Mouse (Mus musculus): ENCODE measurements around the gene Ltf. TPM values are rescaled to one million over a fixed set of nuclear protein-coding genes. Genes with fewer than 3 reads are reported as not detected.

Gene Ltf
- total RNA-seq (2015) (147 and 161 TPM in 2 replicates), total RNA-seq (2017) (168 and 196 TPM in 2 replicates)

GRCm38 (mm10) chr9:111019022-111019421, at the start of gene Ltf:
Gene Ltf, plus strand, starts transcription at chr9:111019271.
- peak; percentile 62 for ATAC-seq (replicated peaks; ENCODE audit: poor library complexity)

DNA sequence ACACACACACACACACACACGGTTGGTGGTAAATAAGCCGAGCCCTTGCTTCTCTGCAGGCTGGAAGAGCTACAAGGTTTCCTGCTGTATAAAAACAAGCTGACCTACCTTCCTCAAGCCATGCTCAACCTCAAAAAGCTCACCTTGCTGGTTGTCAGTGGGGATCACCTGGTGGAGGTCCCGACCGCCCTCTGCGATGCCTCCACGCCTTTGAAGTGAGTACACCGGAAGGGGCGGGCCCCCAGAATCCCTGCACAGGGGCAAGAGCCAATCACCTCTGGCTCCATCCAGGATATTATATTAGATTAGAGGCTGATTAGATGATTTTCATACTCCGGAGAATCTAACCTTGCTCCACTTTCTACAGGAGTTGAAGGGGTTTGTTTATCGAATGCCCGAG, 39.7 kb upstream of the Ltf start:
- ATAC-seq (replicated peaks; ENCODE audit: poor library complexity), result no peak

DNA sequence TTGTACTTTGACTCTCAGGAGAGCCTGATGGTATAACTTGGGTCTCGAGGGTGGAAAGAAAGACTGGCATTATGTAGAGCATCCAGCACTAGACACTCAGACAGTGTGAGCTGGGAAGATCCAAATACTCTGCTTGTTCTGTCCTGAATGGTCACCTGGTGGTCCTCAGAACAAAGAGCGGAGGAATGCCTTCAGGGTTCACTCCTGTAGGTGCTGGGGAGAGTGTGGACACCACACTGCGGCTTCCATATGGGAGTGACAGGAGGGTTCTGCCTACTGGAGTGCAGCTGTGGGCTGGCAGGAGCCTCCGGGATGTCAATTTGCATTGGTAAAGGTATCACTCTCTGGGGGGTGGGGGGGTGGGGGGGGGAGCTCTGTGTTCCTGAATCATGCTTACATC, 36.7 kb upstream of the Ltf start:
- ATAC-seq (replicated peaks; ENCODE audit: poor library complexity), result no peak

DNA sequence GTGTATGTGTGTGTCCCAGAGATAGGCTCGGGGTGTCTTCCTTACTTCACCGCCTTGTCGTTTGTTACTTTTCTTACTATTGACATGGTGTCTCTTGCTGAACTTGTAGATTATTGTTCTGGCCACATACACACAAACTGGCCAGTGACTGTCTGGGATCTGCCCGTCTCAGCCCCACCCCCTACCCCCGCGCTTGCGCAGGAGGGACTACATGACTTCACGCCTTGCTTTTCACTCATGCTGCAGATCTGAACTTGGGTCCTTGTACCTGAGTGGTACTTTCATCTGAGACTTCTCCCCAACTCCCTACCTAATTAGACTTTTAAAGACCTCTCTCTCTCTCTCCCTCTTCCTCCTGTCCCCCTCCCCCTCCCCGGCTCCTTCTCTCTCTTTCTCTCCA, 35.0 kb upstream of the Ltf start:
- ATAC-seq (replicated peaks; ENCODE audit: poor library complexity), result no peak

GRCm38 (mm10) chr9:110985541-110985940, 33.5 kb upstream of the Ltf start:
- no peak for ATAC-seq (replicated peaks; ENCODE audit: poor library complexity)

DNA sequence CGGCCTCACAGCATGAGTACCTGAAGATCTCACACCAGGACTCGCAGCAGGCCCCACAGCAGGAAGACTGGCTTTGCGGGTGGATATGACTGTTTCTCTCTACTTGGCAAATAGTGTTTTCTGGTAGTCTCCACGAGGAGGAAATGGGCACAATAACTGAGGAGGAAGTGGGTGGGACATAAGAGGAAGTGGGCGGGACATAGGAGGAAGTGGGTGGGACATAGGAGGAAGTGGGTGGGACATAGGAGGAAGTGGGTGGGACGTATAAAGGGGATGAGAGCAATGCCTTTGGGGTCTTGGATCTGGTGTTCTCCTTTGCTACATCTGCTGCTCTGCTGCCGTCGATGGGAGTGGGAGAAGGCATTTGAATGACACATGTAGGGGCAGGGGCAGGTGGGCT, 33.1 kb upstream of the Ltf start:
- 0 out of 2 replicates have a peak, but pooled peaks have one; percentile 17 for ATAC-seq (replicated peaks; ENCODE audit: poor library complexity)

DNA sequence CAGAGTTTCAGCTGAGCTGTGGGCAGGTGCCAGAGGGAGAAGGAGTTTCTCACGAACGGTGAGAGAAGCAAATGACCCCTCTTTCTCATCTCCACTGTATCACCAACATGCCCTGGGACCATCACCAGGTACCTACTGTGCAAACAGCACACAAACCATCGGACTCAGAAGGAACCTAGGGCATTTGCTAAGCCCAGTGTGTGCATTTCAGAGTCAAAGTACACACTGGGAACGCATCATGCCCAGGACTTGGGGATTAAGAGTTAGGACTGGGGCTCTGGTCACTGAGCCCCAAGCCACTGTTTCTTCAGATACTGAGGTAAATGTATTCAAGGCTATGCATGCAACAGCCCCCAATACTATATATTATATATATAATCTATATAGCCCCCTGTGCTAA, 31.7 kb upstream of the Ltf start:
- no peak for ATAC-seq (replicated peaks; ENCODE audit: poor library complexity)

GRCm38 (mm10) chr9:110988078-110988477, 31.0 kb upstream of the Ltf start:
- ATAC-seq (replicated peaks; ENCODE audit: poor library complexity), result no peak

- ATAC-seq (replicated peaks; ENCODE audit: poor library complexity), result no peak
Measured at GRCm38 (mm10) chr9:110989141-110989540, 29.9 kb upstream of the Ltf start.

DNA sequence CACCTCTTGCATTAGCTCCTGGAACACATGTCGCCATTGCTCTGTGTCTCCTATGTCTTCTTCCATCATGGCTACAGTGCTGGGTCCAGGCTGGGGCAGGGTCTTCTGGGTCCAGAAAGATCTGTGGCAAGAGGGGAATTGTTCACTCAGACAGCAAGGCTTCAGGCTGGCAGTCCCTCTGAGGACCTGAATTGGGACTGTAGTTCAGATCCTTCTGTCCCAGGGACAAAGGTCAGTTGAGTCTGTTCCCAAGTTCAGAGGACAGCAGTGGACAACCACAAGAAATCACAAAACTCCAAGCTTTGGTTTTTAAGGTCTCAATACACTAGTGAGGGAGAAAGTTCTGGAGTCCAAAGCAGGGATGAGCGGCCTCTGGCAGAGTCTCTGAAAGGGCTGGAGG, 29.5 kb upstream of the Ltf start:
- ATAC-seq (replicated peaks; ENCODE audit: poor library complexity), result no peak

- no peak for ATAC-seq (replicated peaks; ENCODE audit: poor library complexity)
Measured at GRCm38 (mm10) chr9:110990204-110990603, 28.9 kb upstream of the Ltf start, which contains the start of gene Rtp3. Gene Rtp3, minus strand, starts transcription at chr9:110990583.

DNA sequence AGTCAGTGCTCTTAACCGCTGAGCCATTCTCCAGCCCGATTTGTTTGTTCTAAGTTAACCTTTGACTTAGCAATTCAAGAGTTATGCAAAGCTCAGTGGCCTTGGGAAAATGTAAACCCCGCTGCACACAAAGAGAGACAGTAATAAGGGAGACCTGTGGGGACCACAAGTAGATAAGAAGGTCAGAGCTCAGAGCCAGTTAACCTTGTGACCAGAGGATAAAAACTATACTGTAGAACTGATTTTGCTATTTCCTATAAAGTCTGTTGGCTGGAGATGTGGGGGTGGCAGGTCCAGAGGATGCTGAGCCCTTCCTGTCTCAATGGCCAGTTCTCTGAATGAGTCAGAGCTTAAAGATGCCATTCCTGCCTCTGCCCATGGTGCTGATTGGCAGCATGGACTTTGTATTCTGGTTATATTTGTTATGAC, 25.8 kb upstream of the Ltf start:
- no peak for ATAC-seq (replicated peaks; ENCODE audit: poor library complexity)

- ATAC-seq (replicated peaks; ENCODE audit: poor library complexity), result peak; percentile 88
Measured at GRCm38 (mm10) chr9:110994716-110995172, 24.3 kb upstream of the Ltf start.

DNA sequence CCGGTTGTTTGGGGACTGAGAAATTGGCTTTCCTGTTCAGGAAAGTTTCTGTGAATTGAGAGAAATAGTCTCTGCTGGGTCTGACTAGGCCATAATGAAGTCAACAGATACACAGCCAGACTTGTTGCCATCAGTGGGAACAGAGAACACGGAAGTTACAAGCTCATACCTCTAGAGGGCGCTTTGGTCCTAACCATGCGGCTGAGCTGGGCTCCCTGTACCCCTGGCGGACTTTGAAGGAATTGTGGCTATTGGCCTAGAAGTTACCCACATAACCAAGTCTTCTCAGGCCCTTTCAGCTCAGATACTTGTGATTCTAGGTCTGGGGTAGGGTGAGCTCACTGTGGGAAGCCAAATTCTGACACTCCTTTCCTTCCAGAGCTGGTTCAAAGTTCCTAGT, 21.8 kb upstream of the Ltf start:
- peak; percentile 88 for ATAC-seq (replicated peaks; ENCODE audit: poor library complexity)

DNA sequence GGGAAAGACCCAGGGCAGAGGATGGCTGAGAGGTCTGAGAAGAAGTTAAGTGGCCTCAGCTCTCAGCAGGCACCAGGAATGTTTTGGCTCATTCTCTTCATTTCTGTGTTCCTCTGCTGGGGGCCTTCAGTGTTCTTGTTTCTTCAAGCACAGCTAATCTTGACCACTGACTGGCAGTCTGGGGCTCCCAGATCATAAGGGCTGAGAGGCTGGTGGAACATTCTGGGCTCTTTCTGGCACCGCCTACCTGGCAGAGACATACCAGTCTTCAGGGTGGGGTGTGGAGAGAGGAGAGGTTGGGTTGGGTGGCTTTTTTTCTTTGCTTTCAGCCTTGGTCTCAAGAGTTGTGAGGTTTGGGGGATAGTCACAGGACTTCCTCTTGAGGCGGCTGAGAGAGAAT, 20.0 kb upstream of the Ltf start:
- no peak for ATAC-seq (replicated peaks; ENCODE audit: poor library complexity)

GRCm38 (mm10) chr9:110999856-111000255, 19.2 kb upstream of the Ltf start:
- no peak for ATAC-seq (replicated peaks; ENCODE audit: poor library complexity)

DNA sequence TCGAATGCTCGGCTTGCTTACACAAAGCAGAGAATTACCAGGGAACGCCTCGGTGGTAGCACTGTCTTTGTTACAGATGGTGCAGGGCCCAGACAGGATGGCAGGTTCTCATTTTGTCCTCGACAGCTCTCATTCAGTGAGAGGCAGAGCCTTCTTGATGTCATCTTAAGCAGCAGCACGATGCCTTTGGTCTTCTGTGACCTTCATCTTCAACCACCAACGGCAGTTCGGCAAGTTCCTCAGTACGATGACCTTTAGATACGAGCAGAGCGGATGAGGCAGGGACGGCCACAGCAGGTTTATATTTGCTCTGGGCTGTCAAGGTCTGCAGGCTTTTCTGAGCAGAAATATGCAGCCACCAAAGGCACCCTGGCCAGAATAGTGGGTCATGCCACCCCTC, 17.4 kb upstream of the Ltf start:
- no peak for ATAC-seq (replicated peaks; ENCODE audit: poor library complexity)

- no peak for ATAC-seq (replicated peaks; ENCODE audit: poor library complexity)
Measured at GRCm38 (mm10) chr9:111003279-111003678, 15.8 kb upstream of the Ltf start.

DNA sequence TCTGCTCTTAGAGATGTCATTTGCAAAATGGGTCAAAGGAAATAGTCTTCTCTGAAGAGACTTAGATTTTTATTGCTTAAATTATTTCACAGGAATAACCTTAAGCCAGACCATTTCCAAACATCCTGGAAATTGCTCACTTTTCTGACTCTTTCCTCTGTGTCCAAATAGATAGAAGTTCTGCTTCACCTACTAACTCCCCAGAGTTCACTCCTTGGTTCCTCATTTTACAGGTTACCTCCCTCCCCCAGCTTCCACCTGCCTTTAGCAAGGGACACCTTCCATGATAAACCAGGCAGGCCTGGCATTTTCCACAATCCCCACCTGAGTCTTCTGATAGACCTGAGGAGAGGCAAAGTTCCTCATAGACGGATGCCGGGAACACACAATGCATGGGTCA, 12.5 kb upstream of the Ltf start:
- ATAC-seq (replicated peaks; ENCODE audit: poor library complexity), result no peak

- ATAC-seq (replicated peaks; ENCODE audit: poor library complexity), result peak; percentile 77
Measured at GRCm38 (mm10) chr9:111009763-111010162, 9.3 kb upstream of the Ltf start.

- no peak for ATAC-seq (replicated peaks; ENCODE audit: poor library complexity)
Measured at GRCm38 (mm10) chr9:111011550-111011949, 7.5 kb upstream of the Ltf start.

DNA sequence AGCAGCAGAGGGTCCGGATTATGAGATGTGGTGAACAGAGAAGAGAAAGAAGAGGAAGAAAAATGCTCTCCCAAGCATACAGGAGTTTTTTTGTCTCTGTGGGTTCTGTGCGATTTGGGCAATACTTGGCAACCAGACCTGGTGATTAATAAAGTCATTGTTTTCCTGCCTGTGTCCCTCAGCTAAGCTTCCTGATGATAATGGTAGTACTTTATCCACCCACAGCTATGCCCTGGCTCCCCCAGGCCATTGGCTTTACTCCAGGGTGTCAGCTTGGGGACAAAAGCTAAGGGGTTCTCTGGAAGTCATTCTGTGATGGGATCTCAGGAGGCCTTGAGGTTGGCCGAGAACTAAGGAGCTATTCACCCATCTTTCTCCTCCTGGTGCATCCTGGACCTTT, 7.0 kb upstream of the Ltf start:
- ATAC-seq (replicated peaks; ENCODE audit: poor library complexity), result no peak

- ATAC-seq (replicated peaks; ENCODE audit: poor library complexity), result peak; percentile 45; the same call in 1 of the 2 replicates
Measured at GRCm38 (mm10) chr9:111015658-111016057, 3.4 kb upstream of the Ltf start.

DNA sequence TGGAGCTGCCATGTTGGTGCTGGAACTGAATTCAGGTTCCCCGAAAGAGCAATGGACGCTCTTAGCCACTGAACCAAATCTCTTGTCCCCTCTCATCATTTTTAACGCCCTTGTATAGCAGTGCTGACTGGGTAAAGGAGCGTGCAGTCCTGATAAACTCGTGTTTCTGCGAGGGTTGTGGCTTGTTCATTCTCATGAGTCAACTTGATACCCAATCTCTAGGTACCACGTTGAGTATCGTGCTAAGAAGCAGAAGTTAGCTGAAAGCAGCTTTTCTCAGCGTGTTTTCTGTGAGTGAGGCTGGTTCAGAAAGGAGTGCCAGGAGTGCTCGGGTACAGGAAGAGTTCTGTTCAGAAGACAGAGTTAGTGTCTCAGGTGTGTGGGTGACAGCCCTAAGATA, 7.7 kb downstream of the Ltf start:
- ATAC-seq (replicated peaks; ENCODE audit: poor library complexity), result no peak
